Mouse (Mus musculus): ENCODE data around the gene Atp6v0e2. TPM values are rescaled to one million over a fixed set of nuclear protein-coding genes. Genes with fewer than 3 reads are reported as not detected.

Gene Atp6v0e2
- polyA plus RNA-seq, 1 experiment from 2014 or later, result 97.0 TPM

DNA sequence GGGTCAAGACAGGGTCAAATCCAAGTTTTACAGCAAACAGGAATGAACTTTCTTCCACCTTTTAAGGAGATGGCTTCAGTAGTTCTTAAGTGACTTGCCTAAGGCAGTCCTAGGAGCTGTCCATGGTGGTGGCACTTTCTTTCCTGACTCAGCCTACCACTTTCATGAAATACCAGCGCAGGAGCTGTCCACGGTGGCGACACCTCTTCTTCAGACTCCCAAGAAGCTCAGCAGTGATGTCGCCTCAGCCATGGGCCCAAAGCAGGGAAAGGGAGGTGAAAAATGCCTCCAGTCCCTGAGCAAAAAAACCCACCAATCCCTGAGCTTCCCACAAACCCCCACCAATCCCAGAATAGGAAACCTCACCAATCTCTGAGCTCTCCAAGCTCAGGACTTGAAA, 15.5 kb downstream of the Atp6v0e2 start:
- H3K27me3 ChIP-seq, result peaks cover 4% of the 10 kb centered on the region
- peak; percentile 29 for ATAC-seq
- TF ChIP-seq CTCF (IDR thresholded peaks at IDR 0.05), result no peak
- CTCF ChIA-PET, result interaction anchor here (1.0 to 1.3 kb wide), 2 partner anchors 14 to 92 kb away, joined by 3 to 4 read pairs; no protein-coding TSS in a partner anchor
- POLR2A ChIA-PET, result interaction anchor here (0.5 to 1.5 kb wide), 2 partner anchors 10 to 41 kb away, joined by 3 read pairs; partner anchors contain the start of genes Gm44965 and Repin1
- in situ Hi-C loops (cut with MboI; ENCODE audit: low pct_unique_long_range_greater_than_20kb), result no loop called here
- DNase-seq (ENCODE audit: low read depth, low spot score), result no peak

DNA sequence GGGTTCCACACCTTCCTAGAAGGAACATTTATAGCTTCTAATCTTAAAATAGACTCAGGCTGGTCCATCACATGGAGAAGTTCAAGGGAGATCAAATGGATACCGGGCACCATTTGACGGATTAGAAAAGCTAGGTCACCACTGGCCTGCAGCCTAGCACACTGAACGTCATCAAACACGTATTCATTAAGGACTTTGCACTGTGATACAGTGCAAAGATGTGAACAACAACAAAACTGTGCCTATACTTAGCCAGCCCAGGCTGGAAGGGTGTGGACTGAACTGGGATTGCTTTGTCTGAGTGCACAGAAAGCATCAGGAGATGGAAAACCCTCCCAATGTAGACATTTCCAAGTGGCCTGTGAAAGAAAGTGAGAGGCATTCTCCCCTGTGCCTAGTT, 16.4 kb downstream of the Atp6v0e2 start:
- CTCF ChIA-PET, result interaction anchor here (1.3 kb wide), 1 partner anchor 92 kb away, joined by 4 read pairs; no protein-coding TSS in a partner anchor
- TF ChIP-seq CTCF (IDR thresholded peaks at IDR 0.05), result no peak
- in situ Hi-C loops (cut with MboI; ENCODE audit: low pct_unique_long_range_greater_than_20kb), result no loop called here
- ATAC-seq, result no peak
- H3K27me3 ChIP-seq, result peaks cover 4% of the 10 kb centered on the region
- no peak for DNase-seq (ENCODE audit: low read depth, low spot score)
- POLR2A ChIA-PET, result interaction anchor here (1.5 kb wide), 1 partner anchor 40 kb away, joined by 3 read pairs; the partner anchor contains the start of genes Gm44965 and Repin1

DNA sequence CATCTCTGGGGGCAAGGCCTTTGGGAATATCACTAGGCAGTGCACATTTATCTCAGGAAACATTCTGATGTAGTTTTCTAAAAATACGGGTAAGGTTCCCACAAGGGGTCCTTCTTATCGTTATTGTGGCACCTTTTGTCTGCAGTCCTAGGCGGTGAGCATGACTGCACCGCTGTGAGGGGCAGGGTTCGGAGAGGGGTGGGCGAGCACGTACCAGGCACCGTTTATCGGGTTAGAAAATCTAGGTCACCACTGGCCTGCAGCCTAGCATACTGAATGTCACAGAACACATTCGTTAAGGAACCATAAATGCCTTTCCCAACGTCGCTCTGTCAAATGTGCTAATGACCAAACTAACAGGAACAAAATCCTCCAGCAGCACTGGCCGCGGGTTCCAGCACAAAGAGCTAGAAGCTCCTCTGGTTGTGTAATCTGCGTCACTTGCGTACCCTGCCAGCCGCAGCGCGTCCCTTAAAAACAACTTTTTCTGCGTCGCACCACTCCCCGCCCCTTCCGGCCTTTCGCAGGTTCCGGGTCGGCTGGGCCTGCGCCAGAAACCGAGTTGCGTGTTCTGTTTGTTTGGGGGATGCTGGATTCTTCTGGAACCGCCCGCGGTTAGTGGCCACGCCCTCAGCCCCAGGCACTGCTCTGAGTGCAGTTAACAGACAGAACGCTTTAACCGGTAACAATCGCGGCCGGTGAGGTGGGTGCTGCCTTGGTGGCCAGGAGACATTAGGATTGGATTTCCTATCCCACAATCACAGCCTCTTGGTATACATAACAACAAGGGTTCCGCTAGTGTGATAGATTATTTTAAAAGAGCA, 17.1 kb downstream of the Atp6v0e2 start, which contains the start of gene Lrrc61:
Gene Lrrc61, plus strand, starts transcription at position 517 of the 824 bp plus-strand sequence.
- DNase-seq (ENCODE audit: low read depth, low spot score), result no peak
- peaks cover 4% of the 10 kb centered on the region for H3K27me3 ChIP-seq

DNA sequence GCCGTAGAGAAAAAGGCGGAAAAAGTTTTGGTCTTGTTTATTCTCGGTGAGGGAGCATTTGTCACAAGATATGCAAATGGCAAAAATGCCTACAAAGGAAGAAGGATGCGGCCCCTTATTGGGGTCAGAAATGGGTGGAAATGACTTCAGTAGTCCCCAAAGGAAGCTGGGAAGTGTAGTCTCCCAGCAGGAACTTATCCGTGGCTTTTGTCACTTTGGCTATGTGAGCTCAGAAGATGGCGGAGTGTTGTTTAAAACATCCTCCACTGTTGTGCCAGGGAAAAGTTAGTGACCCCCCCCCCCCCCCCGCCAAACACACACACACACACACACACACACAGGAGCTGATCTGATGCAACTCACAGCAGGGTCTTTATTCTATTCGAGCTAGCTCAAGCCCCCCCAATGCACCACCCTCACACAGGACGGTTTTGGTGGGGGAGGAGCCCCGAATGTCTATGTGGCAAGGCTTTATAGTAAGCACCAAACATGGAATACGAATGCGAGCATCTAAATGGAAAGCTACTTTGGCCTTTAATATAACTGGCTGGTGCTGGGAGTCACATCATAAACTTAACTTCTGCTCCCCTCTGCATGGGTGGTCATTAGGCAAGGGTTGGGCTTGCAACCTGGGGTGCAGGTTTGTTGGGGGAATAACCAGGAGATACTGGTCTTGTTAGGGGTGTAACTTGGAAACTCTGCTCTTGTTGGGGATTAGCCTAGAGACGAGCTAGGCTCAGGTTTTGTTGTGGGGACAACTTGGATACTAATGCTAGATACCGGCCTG, 17.9 kb downstream of the Atp6v0e2 start:
- no peak for TF ChIP-seq CTCF (IDR thresholded peaks at IDR 0.05)
- ChIA-PET CTCF (interaction anchor here (0.8 to 1.6 kb wide), 2 partner anchors 27 to 38 kb away, joined by 4 read pairs; partner anchors contain the start of genes Gm44965 and Repin1), POLR2A (interaction anchor here (0.6 to 1.1 kb wide), 4 partner anchors 23 to 131 kb away, joined by 3 to 5 read pairs (median 3); partner anchors contain the start of genes Gm44965 and Repin1)
- peak; percentile 41 for ATAC-seq
- DNase-seq (ENCODE audit: low read depth, low spot score), result no peak
- H3K27me3 ChIP-seq, result peaks cover 4% of the 10 kb centered on the region
- in situ Hi-C loops (cut with MboI; ENCODE audit: low pct_unique_long_range_greater_than_20kb), result no loop called here

More for the DNA sequence above, 17.1 kb downstream of the Atp6v0e2 start, which contains the start of gene Lrrc61:
- ChIA-PET CTCF (interaction anchor here (1.3 kb wide), 1 partner anchor 91 kb away, joined by 4 read pairs; no protein-coding TSS in a partner anchor), POLR2A (interaction anchor here (0.6 to 1.5 kb wide), 4 partner anchors 24 to 42 kb away, joined by 3 to 5 read pairs (median 3); partner anchors contain the start of genes Gm44965 and Repin1)
- ATAC-seq, result peak; percentile 59
- in situ Hi-C loops (cut with MboI; ENCODE audit: low pct_unique_long_range_greater_than_20kb), result no loop called here
- TF ChIP-seq CTCF (IDR thresholded peaks at IDR 0.05), result no peak

DNA sequence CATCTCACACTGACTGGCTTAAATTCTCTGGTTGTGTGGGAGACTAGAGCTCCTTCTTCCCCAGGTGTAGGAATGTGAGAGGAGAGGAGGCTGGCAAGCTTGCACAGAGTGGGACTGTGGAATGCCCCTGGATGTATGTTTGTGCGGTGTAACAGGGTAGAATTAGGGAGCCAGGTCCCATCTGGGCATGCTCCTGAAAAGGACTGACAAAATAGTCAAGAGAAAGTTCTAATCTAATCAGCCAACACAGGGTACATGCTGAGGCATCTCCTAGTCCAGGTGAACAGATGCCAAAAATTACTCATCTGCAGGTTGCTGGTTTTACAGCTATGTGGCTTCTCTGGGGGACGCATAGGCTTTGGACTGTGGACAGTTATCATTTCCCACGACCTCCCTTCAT, 18.5 kb downstream of the Atp6v0e2 start:
- in situ Hi-C loops (cut with MboI; ENCODE audit: low pct_unique_long_range_greater_than_20kb), result no loop called here
- peaks cover 4% of the 10 kb centered on the region for H3K27me3 ChIP-seq
- no peak for TF ChIP-seq CTCF (IDR thresholded peaks at IDR 0.05)
- POLR2A ChIA-PET, result interaction anchor here (0.6 kb wide), 1 partner anchor 131 kb away, joined by 3 read pairs; no protein-coding TSS in a partner anchor
- ATAC-seq (no peak), DNase-seq (ENCODE audit: low read depth, low spot score) (no peak)
- CTCF ChIA-PET, result interaction anchor here (0.8 to 1.6 kb wide), 2 partner anchors 26 to 38 kb away, joined by 4 read pairs; partner anchors contain the start of genes Gm44965 and Repin1

DNA sequence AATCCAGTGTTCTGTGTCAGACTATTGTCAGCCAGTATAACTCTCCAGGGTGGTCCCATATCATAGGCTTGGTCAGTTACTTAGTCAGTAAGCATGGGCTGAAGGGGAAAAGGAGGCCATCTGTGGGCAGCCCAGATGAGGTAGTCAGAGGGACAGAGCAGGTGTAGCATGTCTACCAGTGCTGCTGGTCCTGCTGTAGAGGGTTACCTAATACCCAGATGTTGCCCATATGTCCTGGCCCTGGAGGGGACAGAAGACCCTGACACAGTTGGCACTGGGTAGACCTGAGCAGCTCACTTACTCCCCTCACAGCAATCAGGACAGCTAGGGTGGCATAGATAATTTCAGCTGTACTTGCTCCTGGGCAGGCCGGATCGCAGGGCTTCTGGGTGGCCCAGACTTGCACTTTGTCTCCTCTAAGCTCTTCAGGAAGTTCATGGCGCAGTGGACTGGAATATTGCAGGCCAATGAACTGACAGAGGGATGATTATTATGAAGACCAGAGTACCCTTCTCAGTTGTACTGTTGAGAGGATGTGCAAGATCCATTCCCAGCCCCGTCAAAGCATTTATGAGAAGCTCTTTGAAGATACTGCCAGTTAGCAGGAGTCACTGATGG, 28.4 kb downstream of the Atp6v0e2 start:
- H3K27me3 ChIP-seq, result no peaks in the 10 kb centered on the region
- TF ChIP-seq CTCF (IDR thresholded peaks at IDR 0.05), result no peak
- POLR2A ChIA-PET, result interaction anchor here (0.6 to 1.0 kb wide), 2 partner anchors 61 to 1167 kb away, joined by 3 read pairs; partner anchors contain the start of gene AI854703
- DNase-seq (ENCODE audit: low read depth, low spot score) (no peak), ATAC-seq (no peak)
- CTCF ChIA-PET, result interaction anchor here (1.0 kb wide), 1 partner anchor 81 kb away, joined by 4 read pairs; the partner anchor contains the start of gene Gimap8
- in situ Hi-C loops (cut with MboI; ENCODE audit: low pct_unique_long_range_greater_than_20kb), result no loop called here

DNA sequence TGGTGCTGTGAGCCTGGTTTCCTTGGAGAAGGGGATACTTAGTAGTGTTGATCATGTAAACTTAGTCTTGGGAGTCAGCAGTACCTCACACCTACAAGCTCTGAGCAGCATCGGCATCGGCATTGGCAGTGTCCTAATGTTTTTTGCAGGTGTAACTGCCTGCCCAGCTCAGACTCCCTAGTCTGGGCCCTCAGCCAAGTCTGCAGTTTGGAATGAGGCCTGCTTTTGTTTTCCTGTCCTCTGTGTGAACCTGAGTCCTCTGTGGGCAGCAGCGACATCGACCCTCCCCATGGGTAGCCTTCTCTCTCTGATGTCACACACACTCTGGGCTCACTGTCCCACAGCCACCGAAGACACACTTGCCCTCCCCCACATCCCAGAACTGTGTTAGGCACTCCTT, 28.9 kb downstream of the Atp6v0e2 start:
- no peak for ATAC-seq
- no peaks in the 10 kb centered on the region for H3K27me3 ChIP-seq

DNA sequence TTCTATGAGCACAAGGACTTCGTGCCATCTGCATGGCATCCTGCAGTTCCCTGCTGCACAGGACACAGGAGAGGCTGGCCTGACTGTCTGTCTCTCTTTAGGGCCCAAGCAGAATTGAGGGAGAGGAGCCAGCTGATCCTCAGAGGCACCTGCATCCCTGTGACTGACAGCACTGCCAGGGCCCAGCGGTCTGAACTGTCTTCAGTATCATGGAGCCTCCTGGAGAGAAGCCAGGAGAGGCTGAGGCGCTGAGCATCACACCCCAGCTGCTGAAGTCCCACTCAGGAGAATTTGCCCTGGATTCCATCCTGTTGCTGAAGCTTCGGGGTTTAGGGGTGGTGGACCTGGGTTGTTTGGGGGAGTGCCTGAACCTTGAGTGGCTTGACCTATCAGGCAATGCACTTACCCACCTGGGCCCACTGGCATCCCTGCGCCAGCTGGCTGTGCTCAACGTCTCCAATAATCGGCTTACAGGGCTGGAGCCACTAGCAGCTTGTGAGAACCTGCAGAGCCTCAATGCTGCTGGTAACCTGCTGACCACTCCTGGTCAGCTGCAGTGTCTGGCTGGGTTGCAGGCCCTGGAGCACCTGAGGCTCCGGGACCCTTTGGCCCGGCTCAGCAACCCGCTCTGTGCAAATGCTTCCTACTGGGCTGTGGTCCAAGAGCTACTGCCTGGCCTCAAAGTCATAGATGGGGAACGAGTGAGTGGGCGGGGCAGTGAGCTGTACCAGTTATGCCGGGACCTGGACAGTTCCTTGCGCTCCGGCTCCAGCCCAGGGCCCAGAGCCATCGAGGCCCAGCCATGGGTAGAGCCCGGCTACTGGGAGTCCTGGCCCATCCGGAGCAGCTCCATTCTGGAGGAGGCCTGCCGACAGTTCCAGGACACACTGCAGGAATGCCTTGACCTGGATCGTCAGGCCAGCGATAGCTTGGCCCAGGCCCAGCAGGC, 30.9 kb downstream of the Atp6v0e2 start:
- DNase-seq (ENCODE audit: low read depth, low spot score), result no peak
- ChIA-PET POLR2A (no interaction called here), CTCF (interaction anchor here (1.2 to 1.3 kb wide), 2 partner anchors 11 to 60 kb away, joined by 3 to 4 read pairs; no protein-coding TSS in a partner anchor)
- peak; percentile 4 for ATAC-seq
- TF ChIP-seq CTCF (IDR thresholded peaks at IDR 0.05), result no peak
- in situ Hi-C loops (cut with MboI; ENCODE audit: low pct_unique_long_range_greater_than_20kb), result no loop called here
- no peaks in the 10 kb centered on the region for H3K27me3 ChIP-seq

More for the DNA sequence above, 28.9 kb downstream of the Atp6v0e2 start:
- ChIA-PET CTCF (interaction anchor here (1.0 kb wide), 1 partner anchor 81 kb away, joined by 4 read pairs; the partner anchor contains the start of gene Gimap8), POLR2A (interaction anchor here (0.6 to 1.0 kb wide), 2 partner anchors 60 to 1167 kb away, joined by 3 read pairs; partner anchors contain the start of gene AI854703)
- TF ChIP-seq CTCF (IDR thresholded peaks at IDR 0.05), result no peak
- no peak for DNase-seq (ENCODE audit: low read depth, low spot score)
- in situ Hi-C loops (cut with MboI; ENCODE audit: low pct_unique_long_range_greater_than_20kb), result no loop called here

Measured in Patski (cell line).